Mouse (Mus musculus): ENCODE data around the gene Apba2. TPM values are rescaled to one million over a fixed set of nuclear protein-coding genes. Genes with fewer than 3 reads are reported as not detected.

Apba2 gene
- polyA plus RNA-seq, 1 experiment from 2014 or later: 3.8 TPM

DNA sequence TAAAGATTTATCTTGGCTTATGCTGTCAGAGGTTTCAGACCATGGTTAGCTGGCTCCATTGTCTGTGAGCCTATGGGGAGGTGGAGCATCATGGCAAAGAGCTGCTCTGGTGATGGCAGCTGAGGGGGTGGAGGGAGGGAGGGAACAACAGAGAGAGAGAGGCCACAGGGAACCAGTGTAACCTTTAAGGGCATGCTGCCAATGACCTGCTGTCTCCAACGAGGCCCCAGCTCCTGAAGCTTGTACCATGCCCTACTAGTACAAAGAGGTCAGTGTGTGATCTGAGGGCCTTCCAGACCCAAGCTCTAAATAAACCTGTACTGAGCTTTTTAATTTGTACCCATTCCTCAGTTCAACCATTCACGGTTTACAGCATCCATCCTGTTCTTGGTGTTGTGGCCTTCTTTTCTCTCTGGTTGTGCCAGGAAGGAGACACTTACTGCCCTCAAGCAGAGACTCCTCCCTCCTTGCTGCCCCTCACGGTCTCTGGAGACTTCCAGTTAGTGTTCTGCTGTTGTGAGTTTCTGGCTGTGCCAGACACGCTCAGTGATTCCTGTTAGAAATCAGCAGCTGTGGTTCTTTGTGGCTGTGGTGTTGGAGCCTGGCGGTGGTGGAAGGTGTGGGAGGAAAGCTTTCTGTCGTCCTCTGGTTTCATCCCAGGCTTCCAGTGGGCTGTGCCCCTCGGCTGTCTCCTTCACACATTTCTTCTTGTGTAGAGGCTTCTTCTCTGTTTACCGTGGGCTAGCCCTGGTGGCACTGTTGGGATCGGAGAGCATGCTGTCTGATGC lies 60.4 kb downstream of the Apba2 start:
- Histone ChIP-seq H3K4me1 (ENCODE audit: insufficient read depth) (no peaks in the 10 kb centered on the region), H3K9ac (no peak overlapping the region), H3K36me3 (ENCODE audit: insufficient read depth) (no peaks in the 10 kb centered on the region), H3K9me3 (ENCODE audit: low read depth, low read length) (no peaks in the 10 kb centered on the region), H3K27me3 (ENCODE audit: insufficient read depth, low read length) (no peaks in the 10 kb centered on the region), H3K27ac (ENCODE audit: low read depth) (no peak overlapping the region), H3K4me3 (ENCODE audit: low read depth, low read length) (no peak overlapping the region), H3K4me2 (no peak overlapping the region)
- ATAC-seq (ENCODE audit: insufficient read depth) (no peak), DNase-seq (no peak)
- WGBS: 63% methylated on average over 9 of the region's 9 CpGs
- TF ChIP-seq CTCF (IDR thresholded peaks at IDR 0.05; ENCODE audit: low read depth): no peak

DNA sequence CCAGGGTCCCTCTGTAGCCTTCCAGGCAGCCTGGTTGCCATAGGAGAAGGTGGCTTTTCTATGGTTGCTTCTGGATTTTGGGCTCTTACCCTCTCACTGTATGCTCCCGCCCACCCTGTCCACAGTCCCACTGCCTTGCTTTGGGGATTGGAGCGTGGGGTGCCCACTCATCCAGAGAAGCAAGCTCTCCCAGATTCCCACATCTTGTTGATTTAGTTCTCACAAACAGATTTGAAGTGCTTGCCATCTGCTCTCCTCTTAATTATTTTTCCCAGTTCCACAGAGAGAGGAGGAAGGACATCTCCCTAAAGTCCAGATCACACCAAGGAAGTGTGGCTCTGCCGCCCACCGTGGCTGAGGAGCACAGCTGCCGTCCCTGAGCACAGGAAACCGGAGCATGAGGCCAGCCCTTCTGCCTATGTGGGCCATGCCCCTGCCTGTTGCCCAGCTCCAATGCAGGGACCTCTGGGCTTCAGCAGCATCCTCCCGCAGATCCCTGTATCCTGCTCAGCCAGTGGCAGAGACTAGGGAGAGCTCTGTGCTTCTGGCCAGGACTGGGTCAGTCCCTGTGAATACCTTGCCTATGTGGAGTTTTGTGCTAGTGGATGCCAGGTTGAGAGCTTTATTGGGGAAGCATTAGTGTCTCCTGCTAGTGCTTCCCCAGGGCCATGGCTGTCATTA lies 63.5 kb downstream of the Apba2 start:
- no peaks in the 10 kb centered on the region for H3K27me3 ChIP-seq (ENCODE audit: insufficient read depth, low read length)
- no peak for ATAC-seq (ENCODE audit: insufficient read depth)
- H3K27ac ChIP-seq (ENCODE audit: low read depth): no peak overlapping the region
- no peak overlapping the region for H3K9ac ChIP-seq
- 72% methylated on average over 7 of the region's 7 CpGs for WGBS
- no peaks in the 10 kb centered on the region for H3K9me3 ChIP-seq (ENCODE audit: low read depth, low read length)
- no peaks in the 10 kb centered on the region for H3K4me1 ChIP-seq (ENCODE audit: insufficient read depth)
- no peak for DNase-seq
- no peaks in the 10 kb centered on the region for H3K36me3 ChIP-seq (ENCODE audit: insufficient read depth)
- H3K4me3 ChIP-seq (ENCODE audit: low read depth, low read length): no peak overlapping the region
- no peak for TF ChIP-seq CTCF (IDR thresholded peaks at IDR 0.05; ENCODE audit: low read depth)
- no peak overlapping the region for H3K4me2 ChIP-seq

DNA sequence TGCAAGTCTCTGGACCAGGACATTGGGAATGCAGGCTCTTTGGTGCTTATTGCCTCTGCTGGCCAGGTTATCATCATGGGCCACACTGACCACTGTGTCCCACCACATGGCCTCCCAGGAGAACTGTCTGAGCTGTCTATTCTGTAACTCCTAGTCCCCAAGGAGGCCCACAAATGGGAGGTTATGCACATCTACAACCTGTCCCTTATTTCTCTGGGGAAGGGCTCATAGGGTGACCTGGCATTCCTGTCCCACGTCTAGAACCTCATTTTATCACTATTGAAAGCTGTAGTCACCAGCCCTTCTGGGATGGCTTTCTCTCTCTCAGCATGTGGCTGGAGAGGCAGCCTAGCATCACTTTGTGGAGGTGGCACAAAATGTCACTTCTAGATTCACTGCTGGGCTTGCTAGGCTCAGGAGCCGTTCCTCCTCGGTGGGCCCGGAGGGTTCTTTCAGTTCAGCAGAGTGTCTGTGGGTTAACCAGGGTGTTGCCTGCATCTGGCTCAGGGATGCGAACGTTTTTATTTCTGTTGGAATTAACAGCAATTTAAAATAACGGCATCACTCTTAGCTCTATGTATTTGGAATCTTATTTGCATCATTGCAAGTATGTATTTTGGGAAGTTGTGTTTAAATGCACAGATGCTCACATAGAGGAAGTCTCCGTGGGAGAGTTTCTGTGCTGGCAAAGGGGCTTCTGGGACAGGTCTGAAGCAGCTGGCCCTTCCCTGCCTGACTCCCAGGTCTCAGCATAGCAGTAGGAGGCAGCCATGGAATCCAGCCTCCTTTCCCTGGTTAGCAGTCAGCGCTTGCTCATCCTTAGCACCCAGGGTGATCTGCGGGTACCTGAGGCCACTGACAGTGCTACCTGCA lies 65.1 kb downstream of the Apba2 start:
- ATAC-seq (ENCODE audit: insufficient read depth): no peak
- DNase-seq: no peak
- Histone ChIP-seq H3K36me3 (ENCODE audit: insufficient read depth) (no peaks in the 10 kb centered on the region), H3K9ac (no peak overlapping the region), H3K27ac (ENCODE audit: low read depth) (no peak overlapping the region), H3K27me3 (ENCODE audit: insufficient read depth, low read length) (no peaks in the 10 kb centered on the region), H3K4me2 (no peak overlapping the region), H3K4me1 (ENCODE audit: insufficient read depth) (no peaks in the 10 kb centered on the region), H3K4me3 (ENCODE audit: low read depth, low read length) (no peak overlapping the region), H3K9me3 (ENCODE audit: low read depth, low read length) (no peaks in the 10 kb centered on the region)
- no peak for TF ChIP-seq CTCF (IDR thresholded peaks at IDR 0.05; ENCODE audit: low read depth)
- WGBS: 74% methylated on average over 10 of the region's 10 CpGs

DNA sequence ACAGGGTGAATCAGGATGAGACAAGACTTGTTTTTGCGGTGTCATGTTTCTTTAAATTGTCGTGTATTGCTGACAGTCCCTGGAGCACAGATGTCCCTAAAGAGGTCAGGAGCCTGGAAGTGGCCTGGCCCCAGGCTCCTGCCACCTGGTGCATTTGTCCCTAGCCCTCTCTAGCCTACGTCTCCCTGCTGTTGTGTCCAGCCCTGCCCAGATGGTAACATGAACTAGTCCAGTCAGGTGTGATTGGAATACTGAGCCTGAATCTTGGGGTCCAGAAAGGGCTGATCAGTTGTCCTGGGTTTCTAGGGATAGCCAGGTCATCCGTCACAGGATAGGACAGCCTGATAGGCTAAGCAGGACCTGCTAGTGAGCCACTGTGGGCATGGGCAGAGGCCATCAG lies 67.2 kb downstream of the Apba2 start:
- Histone ChIP-seq H3K36me3 (ENCODE audit: insufficient read depth) (no peaks in the 10 kb centered on the region), H3K9ac (no peak overlapping the region), H3K27me3 (ENCODE audit: insufficient read depth, low read length) (no peaks in the 10 kb centered on the region), H3K27ac (ENCODE audit: low read depth) (no peak overlapping the region), H3K4me3 (ENCODE audit: low read depth, low read length) (no peak overlapping the region), H3K9me3 (ENCODE audit: low read depth, low read length) (no peaks in the 10 kb centered on the region), H3K4me1 (ENCODE audit: insufficient read depth) (no peaks in the 10 kb centered on the region), H3K4me2 (no peak overlapping the region)
- ATAC-seq (ENCODE audit: insufficient read depth): no peak
- DNase-seq: no peak
- no peak for TF ChIP-seq CTCF (IDR thresholded peaks at IDR 0.05; ENCODE audit: low read depth)
- 53% methylated on average over 4 of the region's 4 CpGs for WGBS

DNA sequence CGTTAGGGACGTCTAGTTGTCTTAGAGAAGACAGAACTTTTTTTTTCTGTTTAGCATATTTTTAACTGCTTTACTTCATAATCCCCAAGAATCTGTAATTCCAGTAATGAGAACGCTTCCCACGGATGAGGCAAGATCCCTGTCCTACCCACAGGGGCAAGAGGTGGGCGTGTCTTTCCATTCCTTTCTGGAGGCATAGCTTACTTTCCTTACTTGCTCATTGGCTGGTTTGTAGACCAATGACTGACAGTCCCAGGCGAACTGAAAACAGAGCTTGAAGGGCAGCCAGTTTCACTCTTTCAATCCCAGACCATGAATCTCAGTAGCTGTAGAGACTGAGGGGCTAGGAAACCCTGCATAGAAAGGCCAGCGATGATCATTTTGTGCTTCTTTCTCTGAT lies 68.2 kb downstream of the Apba2 start:
- ATAC-seq (ENCODE audit: insufficient read depth) (peak; percentile 77; the same call in 1 of the 2 replicates), DNase-seq (peak; percentile 62)
- no peak overlapping the region for H3K4me2 ChIP-seq
- no peaks in the 10 kb centered on the region for H3K4me1 ChIP-seq (ENCODE audit: insufficient read depth)
- no peak overlapping the region for H3K27ac ChIP-seq (ENCODE audit: low read depth)
- H3K4me3 ChIP-seq (ENCODE audit: low read depth, low read length): no peak overlapping the region
- H3K9me3 ChIP-seq (ENCODE audit: low read depth, low read length): no peaks in the 10 kb centered on the region
- H3K9ac ChIP-seq: 0 out of 2 replicates have a peak overlapping the region, but pooled peaks have one; percentile 2
- H3K27me3 ChIP-seq (ENCODE audit: insufficient read depth, low read length): no peaks in the 10 kb centered on the region
- H3K36me3 ChIP-seq (ENCODE audit: insufficient read depth): no peaks in the 10 kb centered on the region
- WGBS: 39% methylated on average over 7 of the region's 7 CpGs
- no peak for TF ChIP-seq CTCF (IDR thresholded peaks at IDR 0.05; ENCODE audit: low read depth)

DNA sequence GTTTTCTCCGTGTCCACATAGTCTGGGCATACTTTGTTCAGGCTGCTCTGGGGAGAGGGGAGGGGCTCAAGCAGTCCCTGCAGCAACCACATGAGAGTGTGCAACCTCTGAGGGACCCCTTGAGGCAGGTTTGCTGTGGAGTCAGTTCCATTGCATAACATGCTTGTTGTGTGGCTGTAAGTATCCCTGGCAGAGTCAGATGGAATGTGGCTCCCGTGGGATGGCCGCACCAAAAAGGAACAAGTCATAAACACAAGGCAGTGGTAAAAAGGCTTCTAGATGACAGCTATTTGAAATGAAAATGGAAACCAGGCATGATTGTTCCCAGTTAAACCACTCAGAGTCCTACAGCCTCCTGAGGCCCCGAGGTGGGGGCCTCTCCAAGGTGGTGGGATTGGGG lies 69.4 kb downstream of the Apba2 start:
- H3K36me3 ChIP-seq (ENCODE audit: insufficient read depth): no peaks in the 10 kb centered on the region
- DNase-seq: no peak
- no peaks in the 10 kb centered on the region for H3K27me3 ChIP-seq (ENCODE audit: insufficient read depth, low read length)
- H3K27ac ChIP-seq (ENCODE audit: low read depth): no peak overlapping the region
- 80% methylated on average over 4 of the region's 4 CpGs for WGBS
- H3K9me3 ChIP-seq (ENCODE audit: low read depth, low read length): no peaks in the 10 kb centered on the region
- H3K4me2 ChIP-seq: no peak overlapping the region
- no peak for ATAC-seq (ENCODE audit: insufficient read depth)
- H3K4me1 ChIP-seq (ENCODE audit: insufficient read depth): no peaks in the 10 kb centered on the region
- no peak for TF ChIP-seq CTCF (IDR thresholded peaks at IDR 0.05; ENCODE audit: low read depth)
- no peak overlapping the region for H3K9ac ChIP-seq
- H3K4me3 ChIP-seq (ENCODE audit: low read depth, low read length): no peak overlapping the region

DNA sequence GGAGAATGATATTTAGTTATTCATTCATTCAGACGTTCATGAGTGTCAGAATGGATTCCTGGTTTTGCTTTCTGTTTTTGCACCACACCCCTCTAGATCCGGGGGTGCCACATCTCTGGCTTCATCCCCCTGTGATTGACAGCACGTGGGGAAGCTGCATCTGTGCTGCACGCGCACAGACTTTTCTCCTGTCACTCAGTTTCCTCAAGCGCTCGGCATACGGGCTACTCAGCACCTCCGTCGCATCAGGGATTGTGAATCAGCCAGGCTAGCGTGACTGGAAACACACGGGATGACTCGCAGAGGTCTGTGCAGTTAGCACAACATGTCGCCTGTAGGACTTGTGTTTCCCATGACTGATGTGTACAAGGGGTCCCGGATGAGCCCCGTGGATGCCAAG lies 72.6 kb downstream of the Apba2 start:
- no peak for ATAC-seq (ENCODE audit: insufficient read depth)
- H3K4me1 ChIP-seq (ENCODE audit: insufficient read depth): no peaks in the 10 kb centered on the region
- H3K4me3 ChIP-seq (ENCODE audit: low read depth, low read length): no peak overlapping the region
- H3K36me3 ChIP-seq (ENCODE audit: insufficient read depth): no peaks in the 10 kb centered on the region
- H3K4me2 ChIP-seq: no peak overlapping the region
- no peak for DNase-seq
- H3K27me3 ChIP-seq (ENCODE audit: insufficient read depth, low read length): no peaks in the 10 kb centered on the region
- H3K9ac ChIP-seq: no peak overlapping the region
- no peak overlapping the region for H3K27ac ChIP-seq (ENCODE audit: low read depth)
- 78% methylated on average over 16 of the region's 16 CpGs for WGBS
- TF ChIP-seq CTCF (IDR thresholded peaks at IDR 0.05; ENCODE audit: low read depth): no peak
- H3K9me3 ChIP-seq (ENCODE audit: low read depth, low read length): no peaks in the 10 kb centered on the region

Data from lung, embryonic 14.5 days (tissue).